Mouse (Mus musculus): ENCODE data around the gene Ackr2.

Gene Ackr2

DNA sequence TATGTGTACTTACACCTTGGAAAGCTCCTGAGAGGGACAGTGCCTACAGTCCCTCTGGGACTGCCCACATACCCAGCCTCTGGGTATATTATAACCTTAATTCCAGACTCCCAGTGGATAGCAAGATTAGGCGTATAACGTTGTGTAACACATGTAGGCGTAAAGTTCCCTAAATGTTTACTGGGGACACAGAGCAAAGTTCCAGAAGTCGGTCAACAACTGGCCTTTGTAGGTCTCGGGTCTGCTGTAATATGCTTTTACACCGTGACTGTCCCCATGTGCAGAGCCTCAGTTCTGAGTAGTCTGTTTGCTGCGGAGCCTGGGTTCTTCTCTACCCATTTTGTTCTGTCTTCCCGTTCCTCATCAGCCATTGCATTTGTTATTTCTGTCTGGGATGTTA is 25.3 kb downstream of the Ackr2 start:
- no peak for DNase-seq

DNA sequence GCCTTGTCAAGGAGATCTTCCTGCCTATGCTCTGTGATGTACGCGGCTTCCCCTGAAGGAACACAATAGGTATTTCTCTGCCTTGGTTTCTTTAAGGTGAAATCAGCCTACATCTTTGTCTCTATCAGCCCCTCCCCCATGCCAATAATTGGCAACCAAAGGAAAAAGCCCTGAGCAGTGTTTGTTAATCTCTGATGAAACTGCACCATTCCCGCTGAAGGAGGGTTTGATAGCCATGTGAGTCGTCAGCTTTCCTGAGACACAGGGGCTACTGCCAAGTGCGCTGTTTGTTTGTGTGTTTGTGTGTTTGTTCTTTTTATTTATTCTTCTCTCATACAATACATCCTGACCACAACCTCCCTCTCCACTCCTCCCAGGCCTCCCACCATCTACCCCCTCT is 25.8 kb downstream of the Ackr2 start:
- DNase-seq, result no peak

- no peak for DNase-seq
Measured at GRCm38 (mm10) chr9:121924901-121925560, 26.9 kb downstream of the Ackr2 start.

GRCm38 (mm10) chr9:121925959-121926358 is 27.8 kb downstream of the Ackr2 start:
- no peak for DNase-seq

GRCm38 (mm10) chr9:121926634-121927405 is 28.7 kb downstream of the Ackr2 start:
- DNase-seq, result no peak

- no peak for DNase-seq
Measured at GRCm38 (mm10) chr9:121927721-121928120, 29.6 kb downstream of the Ackr2 start.

- DNase-seq, result peak; percentile 61
Measured at GRCm38 (mm10) chr9:121928498-121928897, 30.3 kb downstream of the Ackr2 start.

- no peak for DNase-seq
Measured at GRCm38 (mm10) chr9:121934856-121935255, 36.7 kb downstream of the Ackr2 start.

GRCm38 (mm10) chr9:121936952-121937351 is 38.8 kb downstream of the Ackr2 start:
- no peak for DNase-seq

DNA sequence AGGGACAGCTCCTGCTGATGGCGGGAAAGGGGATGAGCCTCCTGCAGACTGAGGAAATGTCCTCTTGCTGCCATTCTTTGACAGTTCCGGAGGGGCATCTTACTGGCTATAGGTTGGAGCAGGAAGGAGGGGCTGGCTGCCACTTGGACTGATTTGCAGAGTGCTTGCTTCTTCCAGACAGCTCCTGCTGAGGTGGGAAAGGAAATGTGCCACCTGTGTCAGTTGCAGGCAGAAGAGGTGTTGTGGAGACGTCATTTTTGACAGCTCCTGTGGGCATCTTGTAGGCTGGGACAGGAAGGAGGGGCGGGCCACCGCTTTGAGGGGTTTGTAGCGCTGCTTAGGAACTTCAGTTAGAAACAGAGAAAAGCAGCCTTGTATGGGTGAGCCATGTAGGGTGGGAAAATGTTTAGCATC is 39.3 kb downstream of the Ackr2 start:
- DNase-seq, result no peak

DNA sequence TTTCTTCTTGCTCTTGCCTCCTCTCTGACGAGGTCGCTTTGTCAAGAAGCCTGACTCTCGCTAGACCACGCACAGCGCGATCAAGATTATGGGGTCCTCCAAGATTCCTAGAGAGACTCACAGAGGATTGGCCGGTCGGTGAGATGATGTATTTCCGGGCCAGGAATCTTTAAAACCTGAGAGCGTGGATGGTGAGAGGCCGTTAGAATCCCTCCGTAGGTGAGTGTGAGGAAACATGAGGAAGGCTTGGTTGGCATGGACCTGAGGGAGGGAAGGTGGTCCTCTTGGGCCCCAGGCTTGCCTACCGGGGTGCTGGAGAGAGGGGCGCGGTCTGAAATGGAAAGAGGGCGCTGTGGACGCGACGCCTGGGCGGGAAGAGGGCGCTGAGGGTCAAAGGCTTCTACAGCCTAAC is 39.8 kb downstream of the Ackr2 start:
- no peak for DNase-seq

DNA sequence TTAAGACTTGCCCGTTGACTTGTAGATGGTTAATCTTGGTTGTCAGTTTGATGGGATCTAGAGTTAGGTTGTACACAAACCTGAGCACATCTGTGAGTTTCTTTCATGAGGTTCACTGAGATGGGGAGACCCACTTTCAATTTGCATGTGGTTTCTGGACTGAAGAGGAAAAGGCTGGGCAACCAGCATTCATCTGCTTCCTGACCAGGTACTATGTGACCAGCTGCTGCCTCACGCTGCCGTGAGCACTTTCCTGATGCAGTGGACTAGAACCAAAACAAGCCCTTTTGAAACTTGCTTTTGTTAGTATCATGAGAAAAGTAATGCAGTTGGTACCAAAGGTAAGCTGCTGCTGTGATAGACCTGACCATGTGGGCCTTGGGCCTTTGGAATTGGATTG is 44.9 kb downstream of the Ackr2 start:
- no peak for DNase-seq

GRCm38 (mm10) chr9:121943628-121944027 is 45.5 kb downstream of the Ackr2 start:
- DNase-seq, result no peak

- DNase-seq, result peak; percentile 77
Measured at GRCm38 (mm10) chr9:121947784-121948183, 49.6 kb downstream of the Ackr2 start.

DNA sequence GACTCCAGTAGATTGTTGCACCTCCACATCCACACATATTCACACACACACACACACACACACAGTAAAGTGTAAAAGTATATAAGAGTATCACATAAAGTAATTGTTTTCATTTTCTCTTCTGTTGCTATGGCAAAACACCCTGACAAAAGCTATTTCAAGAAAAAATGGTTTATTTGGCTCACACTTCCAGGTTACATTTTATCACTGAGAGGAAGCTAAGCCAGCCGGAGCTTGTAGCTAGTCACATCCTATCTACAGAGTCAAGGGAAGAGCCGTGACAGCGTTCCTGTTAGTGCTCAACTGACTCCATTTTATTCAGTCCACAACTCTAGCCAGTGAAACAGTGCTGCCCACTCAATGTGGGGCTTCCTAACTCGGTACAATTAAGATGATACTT is 50.3 kb downstream of the Ackr2 start:
- no peak for DNase-seq

- peak; percentile 73 for DNase-seq
Measured at GRCm38 (mm10) chr9:121950418-121951113, 52.4 kb downstream of the Ackr2 start, which contains the start of gene Fam198a. TSS of gene Fam198a (plus strand) at chr9:121950988.

GRCm38 (mm10) chr9:121951114-121951423 is 52.9 kb downstream of the Ackr2 start:
- no peak for DNase-seq

DNA sequence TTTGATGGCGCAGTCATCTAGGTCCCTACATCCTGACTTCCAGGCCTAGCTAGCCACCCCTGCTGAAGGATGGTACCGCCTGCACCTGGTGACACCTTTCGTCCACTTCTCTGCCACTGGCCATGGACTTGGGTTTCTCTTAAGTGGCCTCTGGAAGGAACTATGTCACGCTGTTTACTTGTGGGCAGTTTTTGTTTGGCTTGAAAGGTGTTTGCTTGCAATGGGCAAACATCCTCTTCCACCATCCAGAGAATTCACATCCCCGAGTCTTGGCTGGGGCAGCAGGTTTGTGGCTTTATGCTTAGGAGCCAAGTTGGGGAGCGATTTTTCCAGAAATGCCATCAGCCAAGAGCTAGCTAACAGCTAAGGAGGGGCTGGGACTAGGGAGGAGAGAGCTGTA is 54.4 kb downstream of the Ackr2 start:
- DNase-seq, result no peak

DNA sequence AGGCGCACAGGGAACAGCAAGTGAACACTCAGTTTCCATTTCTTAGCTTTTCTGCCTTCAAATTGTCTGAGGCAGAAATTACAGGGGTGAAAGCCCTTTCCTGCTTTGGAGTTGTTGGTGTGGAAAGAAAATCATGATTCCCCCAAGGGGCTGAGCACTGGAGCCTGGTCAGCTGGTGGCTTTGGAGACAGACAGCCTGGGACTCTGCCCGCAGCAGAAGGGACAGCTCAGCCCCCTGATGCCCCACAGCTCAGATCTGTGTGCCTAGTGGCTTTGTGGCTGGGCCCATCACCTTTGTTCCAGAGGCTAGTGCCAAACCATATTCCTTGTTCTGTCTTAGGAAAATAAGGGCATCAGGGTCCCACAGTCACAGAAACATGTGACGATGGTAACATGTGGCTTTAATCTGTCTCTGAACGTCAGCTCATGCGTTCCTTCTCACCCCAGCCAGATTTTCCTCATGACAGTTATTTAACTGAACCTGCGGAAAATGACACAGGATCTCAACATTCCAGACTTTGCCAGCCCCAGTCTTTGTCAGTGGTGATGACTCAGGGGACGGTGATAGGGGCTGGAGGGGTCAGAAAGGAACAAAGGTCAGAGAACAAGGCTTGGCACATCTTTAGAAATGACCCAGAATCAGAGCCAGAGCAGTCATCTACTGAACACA is 61.9 kb downstream of the Ackr2 start:
- no peak for DNase-seq

All from right cerebral cortex, postnatal 4 days (tissue).